24 mouse cellular contexts compared by ENCODE assay signal in the genomic region with DNA sequence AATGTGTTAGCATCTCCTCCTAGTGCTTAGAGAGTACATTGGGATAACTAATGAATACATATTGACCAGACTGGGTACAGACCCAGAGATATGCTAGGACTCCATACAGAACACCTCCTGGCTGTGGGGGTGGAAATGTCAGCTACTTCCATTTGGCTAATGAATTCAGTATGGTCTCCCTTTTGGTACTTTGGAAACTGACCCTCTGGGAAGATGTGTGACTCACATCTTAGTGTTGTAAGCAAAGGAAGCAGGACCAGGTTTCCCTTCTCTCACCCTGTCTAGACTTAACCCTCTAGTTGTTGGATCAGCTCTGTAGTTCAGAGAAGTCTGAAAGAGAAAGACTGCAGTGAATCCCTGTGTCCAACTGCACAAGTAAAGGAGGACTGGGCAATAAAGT. TPM values are rescaled to one million over a fixed set of nuclear protein-coding genes. Genes with fewer than 3 reads are reported as not detected.
"Had no signal": no experiment of that assay in that cellular context is flagged by ENCODE, and none has a peak within 500 bp of the region (broad histone marks: within the 10 kb centered on the region; RNA-seq: fewer than 3 reads in every experiment).

No protein-coding gene starts in this region.

- DNase-seq: retina, postnatal 1 day; right cerebral cortex, adult 18-20 months; right cerebral cortex, postnatal 14 days; right cerebral cortex, postnatal 25 days; right cerebral cortex, postnatal 4 days; spleen, adult 18-20 months; thymus, adult 18-20 months; thymus, adult 2 months; thymus, postnatal 14 days; thymus, postnatal 25 days; thymus, postnatal 36 days; thymus, postnatal 4 days had no signal

- H3K4me3 ChIP-seq: neural tube, embryonic 13.5 days; neural tube, embryonic 15.5 days; stomach, embryonic 15.5 days had no signal

- H3K27ac ChIP-seq: neural tube, embryonic 13.5 days; neural tube, embryonic 15.5 days; stomach, embryonic 15.5 days; stomach, postnatal 0 days had no signal

RNA-seq across cellular contexts. Expression of a gene that starts 21.7 kb away (rescaled TPM):
- total RNA-seq: neutrophil, adult 5-6 weeks had no signal
- polyA plus RNA-seq: neural tube, embryonic 13.5 days; neural tube, embryonic 14.5 days; neural tube, embryonic 15.5 days; small intestine, adult 2 months; spleen, adult 2 months; stomach, embryonic 14.5 days; stomach, embryonic 15.5 days; stomach, embryonic 16.5 days; stomach, postnatal 0 days; testis, adult 2 months; urinary bladder, adult 2 months had no signal
